Mouse (Mus musculus) adrenal gland, postnatal 25 days (tissue): ENCODE measurements around the gene Ptger3. TPM values are rescaled to one million over a fixed set of nuclear protein-coding genes. Genes with fewer than 3 reads are reported as not detected.

Experiments used
- DNase-seq: peaks from one replicate; pipeline ENCODE4 v3.0.0; 2021; ENCODE audit warnings: mixed read lengths
- total RNA-seq: library from RNA; stranded (reverse); gene quantifications from 2 replicates; pipeline ENCODE4 v1.2.3, GENCODE M21; 2021

The Ptger3 gene
- total RNA-seq, 1 experiment from 2014 or later = 12.5 TPM

DNA sequence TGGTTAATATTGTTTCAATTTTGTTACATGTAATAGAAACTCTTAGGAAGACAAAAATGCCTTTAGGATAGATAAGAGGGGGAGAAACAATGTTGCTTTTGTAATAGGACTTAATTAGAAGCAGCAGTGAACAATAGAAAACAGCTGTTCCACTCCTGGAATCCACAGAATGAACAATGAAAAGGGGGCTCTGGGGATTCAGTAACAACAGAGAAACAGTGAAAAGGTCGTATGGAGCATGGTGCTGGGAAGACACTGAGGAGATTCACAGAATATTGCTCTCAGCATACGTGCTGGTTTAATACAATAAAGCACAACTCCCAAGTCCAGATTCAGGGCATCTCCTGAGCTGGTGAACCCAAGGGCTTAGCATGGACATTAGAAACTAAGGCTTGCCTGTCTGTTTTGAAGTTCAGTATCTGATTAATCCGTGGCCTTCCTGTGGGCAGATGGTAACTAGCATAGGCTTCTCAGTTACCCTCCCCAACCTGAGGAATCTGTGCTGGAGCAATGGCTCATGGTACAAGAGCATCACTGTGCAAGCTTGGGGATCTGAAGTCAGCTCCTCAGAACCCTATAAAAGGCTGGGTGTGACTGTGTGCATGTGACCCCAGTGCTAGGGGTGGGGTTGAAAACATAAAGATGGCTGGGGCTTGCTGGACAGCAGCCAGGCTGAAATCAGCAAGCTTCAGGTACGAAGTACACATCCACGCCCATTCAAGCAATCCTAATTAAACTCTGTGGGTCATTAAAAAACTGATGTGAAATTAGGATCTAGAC, 16.1 kb downstream of the Ptger3 start:
- no peak for DNase-seq

GRCm38 (mm10) chr3:157597837-157598379, 31.2 kb downstream of the Ptger3 start:
- DNase-seq = peak; percentile 8

DNA sequence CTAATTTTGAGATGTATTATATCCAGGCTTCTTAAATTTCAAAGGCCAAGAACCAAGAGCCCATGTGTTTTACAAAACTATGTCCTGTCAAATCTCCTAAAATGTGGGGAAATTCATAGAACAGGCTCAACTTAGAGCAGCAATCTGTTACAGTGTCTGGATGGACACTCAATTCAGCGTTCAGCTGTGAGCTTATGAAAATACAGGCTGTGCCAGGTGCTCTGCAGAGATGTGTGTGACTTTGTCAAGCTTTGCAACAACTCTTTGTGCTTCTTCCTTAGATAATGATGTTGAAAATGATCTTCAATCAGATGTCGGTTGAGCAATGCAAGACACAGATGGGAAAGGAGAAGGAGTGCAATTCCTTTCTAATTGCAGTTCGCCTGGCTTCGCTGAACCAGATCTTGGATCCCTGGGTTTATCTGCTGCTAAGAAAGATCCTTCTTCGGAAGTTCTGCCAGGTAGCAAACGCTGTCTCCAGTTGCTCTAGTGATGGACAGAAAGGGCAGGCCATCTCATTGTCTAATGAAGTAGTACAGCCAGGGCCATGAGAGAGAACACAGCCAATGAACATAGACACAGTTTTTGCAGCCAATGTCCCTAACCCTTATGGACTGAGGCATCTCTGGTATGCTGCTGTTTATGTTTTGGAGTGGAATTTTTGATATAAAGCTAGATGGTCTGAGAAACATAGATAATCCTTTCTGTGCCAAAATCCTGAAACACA, 38.2 kb downstream of the Ptger3 start:
- DNase-seq = no peak

GRCm38 (mm10) chr3:157605411-157605740, 38.7 kb downstream of the Ptger3 start:
- no peak for DNase-seq

DNA sequence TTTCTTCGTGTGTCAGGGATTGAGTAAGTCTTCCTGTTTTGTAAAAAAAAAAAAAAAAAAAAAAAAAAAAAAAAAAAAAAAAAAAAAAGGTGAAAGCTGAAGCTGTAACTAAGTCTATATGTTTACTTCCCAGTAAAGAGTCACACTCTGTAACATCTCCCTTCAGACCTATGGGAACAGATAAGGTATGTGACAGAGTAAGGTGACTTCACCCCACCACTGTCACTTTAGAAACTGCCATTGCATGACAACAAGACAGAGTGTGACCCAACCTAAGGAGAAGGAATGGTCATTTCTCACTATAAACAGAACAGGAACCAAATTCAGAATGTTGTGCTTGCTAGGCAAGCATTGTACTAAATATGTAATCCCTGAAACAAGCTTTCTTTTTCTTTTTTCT, 46.9 kb downstream of the Ptger3 start:
- no peak for DNase-seq

DNA sequence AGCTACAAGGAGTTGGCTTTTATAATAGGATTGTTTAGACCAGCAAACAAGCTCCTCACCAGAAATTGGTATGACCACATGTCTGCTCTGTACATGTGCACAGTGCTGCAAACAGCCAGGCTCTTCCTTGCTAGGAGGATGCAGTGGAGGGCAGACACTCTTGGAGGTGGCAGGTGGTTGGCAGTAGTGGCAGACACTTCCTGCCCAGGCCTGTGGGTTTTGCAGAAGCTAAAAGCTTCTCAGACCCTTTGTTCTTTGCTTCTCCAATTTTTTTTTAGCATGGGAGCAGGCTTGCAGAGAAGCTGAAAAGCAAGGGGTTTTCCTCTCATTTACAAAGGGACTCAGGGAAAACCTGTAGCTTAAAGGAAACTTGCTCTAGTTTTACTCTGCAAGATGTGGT, 50.3 kb downstream of the Ptger3 start:
- DNase-seq = no peak

GRCm38 (mm10) chr3:157627407-157627806, 60.7 kb downstream of the Ptger3 start:
- no peak for DNase-seq

- DNase-seq = no peak
Observed at GRCm38 (mm10) chr3:157630671-157631070, 64.0 kb downstream of the Ptger3 start.

GRCm38 (mm10) chr3:157631383-157631782, 64.7 kb downstream of the Ptger3 start:
- no peak for DNase-seq

GRCm38 (mm10) chr3:157634431-157634830, 67.7 kb downstream of the Ptger3 start:
- DNase-seq = no peak

GRCm38 (mm10) chr3:157635713-157636112, 69.0 kb downstream of the Ptger3 start:
- no peak for DNase-seq

DNA sequence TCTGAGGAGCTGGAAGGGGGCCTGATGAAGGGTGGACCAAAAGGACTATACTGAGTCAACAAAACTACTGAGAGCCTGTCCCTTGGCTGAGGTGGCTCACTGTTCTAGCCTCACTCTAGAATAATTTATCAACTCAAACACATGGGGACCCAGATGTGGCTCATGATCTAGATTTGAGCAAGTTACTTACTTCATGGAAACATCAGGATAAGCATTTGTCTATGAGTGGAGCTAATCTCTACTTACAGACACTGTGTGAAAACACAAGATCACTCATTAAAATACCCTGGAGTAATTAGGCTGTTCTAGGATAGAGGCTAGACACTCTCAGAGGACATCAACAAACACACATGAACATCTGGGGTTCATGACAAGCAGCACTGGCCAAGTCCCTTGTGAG, 70.2 kb downstream of the Ptger3 start:
- DNase-seq = no peak

GRCm38 (mm10) chr3:157637341-157637740, 70.6 kb downstream of the Ptger3 start:
- no peak for DNase-seq

DNA sequence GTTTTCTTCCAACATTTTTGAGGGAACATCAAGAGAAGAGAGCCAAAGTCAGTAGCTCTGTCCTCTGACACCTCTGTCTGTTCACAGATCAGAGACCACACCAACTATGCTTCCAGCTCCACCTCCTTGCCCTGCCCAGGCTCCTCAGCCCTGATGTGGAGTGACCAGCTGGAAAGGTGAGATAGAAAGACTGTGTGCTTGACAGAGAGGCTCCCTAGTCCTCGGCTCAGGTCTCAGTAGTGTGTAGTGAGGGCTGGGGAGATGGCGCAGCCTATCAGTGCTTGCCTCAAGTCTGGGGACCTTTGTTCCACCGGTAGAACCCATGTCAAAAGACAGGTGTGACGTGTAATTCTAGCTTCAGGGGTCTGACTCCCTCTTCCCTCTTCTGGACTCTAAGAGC, 74.9 kb downstream of the Ptger3 start:
- DNase-seq = no peak

DNA sequence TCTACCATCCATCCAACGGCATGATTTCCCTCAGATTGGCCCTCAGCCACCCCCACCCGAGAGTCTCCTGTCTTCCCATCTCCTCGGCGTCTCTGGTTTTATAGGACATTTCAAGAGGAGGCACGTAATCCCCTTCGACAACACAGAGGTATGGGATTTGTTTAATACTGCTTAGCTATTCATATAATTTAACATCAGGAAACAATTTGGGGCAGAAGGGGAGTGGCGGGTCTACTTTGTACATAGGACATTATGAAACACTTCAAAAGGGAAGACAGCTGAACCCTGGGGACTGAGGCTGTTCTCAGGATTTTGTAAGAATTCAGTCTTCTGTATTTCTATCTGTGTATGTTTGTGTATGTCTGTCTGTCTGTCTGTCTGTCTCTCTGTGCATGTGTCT, 94.9 kb downstream of the Ptger3 start:
- no peak for DNase-seq

DNA sequence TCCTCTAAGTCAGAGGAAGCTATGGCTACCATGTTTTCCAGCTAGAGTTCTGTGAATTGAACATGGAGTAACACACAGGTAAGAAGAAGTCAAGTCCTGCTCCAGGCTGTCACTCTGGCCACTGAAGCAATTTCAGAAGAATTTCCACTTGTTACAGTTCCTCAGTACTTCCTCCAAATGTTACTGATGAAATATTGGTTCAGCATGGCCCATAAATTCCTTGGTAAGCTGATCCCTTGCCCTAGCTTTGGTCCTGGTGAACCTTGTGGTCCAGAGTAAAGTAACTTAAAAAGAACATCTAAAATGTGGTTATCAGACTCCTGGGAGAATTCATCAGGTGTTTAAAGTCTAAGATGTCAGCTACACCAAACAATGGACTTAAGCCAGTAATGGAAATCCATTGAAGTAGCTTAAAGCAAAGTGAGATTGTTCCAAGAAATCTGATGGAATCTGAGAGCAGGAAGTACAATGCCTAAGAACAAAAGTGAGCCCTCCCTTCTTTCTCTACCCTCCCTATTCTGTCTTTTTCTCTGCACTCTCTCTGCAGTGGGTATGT, 97.9 kb downstream of the Ptger3 start:
- no peak for DNase-seq

DNA sequence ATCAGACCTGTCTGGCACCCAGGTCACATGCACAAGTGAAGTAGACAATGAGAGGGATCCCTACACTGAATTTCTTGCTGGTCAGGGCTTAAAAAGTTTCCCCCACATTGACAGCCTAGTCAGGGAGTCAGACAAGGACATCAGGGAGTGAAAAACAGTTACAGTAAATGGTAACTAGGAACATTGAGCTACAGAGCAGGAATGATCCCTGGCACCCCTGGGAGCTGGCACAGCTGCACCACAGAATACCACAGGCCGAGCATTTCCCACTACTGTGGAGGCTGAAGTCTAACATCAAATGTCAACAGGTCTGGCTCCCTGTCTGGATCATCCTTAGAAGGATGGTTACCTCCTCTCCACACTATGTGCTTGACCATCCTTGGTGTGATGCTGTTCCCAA, 98.8 kb downstream of the Ptger3 start:
- no peak for DNase-seq

GRCm38 (mm10) chr3:157666142-157666541, 99.5 kb downstream of the Ptger3 start:
- no peak for DNase-seq

DNA sequence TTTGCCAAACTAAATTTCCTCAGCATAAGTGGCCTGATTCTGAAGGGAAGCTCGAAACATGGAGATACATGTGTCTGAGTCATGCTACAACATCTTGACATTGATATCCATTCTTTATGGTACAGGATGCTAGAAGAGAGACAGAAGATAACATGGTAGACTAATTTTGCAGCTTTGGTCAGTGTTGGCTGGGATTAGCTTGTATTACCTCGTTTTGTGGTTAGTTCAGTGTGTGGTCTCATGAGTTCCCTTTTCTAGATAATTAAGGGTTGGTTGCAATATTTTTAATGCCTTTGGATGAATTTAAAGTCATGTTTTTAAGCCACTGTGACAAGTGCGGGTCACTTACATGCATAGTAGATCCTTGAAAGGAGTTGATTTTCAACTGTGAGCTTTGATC, 119.4 kb downstream of the Ptger3 start:
- no peak for DNase-seq

- DNase-seq = no peak
Observed at GRCm38 (mm10) chr3:157688419-157689162, 121.9 kb downstream of the Ptger3 start.
